Mouse (Mus musculus): ENCODE data around the gene Fat1. TPM values are rescaled to one million over a fixed set of nuclear protein-coding genes. Genes with fewer than 3 reads are reported as not detected.
A peak's percentile ranks its signal among the peaks of the same experiment; 100 is the strongest.

Fat1 gene
- total and polyA plus RNA-seq, 2 experiments from 2014 or later = 10.5 to 89.5 TPM

- 5% methylated on average over 29 of the region's 29 CpGs for WGBS
- Histone ChIP-seq H3K9ac (replicated peaks; ENCODE audit: low read length) (peak within 1 kb of the TSS; percentile 17; the same call in 1 of the 2 replicates), H3K9me3 (ENCODE audit: low read length) (no peaks in the 10 kb centered on the region)
Measured at GRCm38 (mm10) chr8:45068759-45069386, 133.6 kb downstream of the Fat1 start, which contains the start of gene Mtnr1a. Gene Mtnr1a, plus strand, starts transcription at chr8:45069137.

GRCm38 (mm10) chr8:45070949-45071348 is 135.7 kb downstream of the Fat1 start:
- H3K4me2 ChIP-seq (ENCODE audit: low read depth, low read length) = no peak overlapping the region
- no peaks in the 10 kb centered on the region for H3K4me1 ChIP-seq (ENCODE audit: insufficient read depth, low read length)
- H3K9ac ChIP-seq (replicated peaks; ENCODE audit: low read length) = no peak overlapping the region
- H3K27ac ChIP-seq = no peak overlapping the region
- ATAC-seq = no peak
- no peaks in the 10 kb centered on the region for H3K36me3 ChIP-seq (ENCODE audit: insufficient read depth, low read length)
- WGBS = 92% methylated on average over 8 of the region's 8 CpGs
- no peaks in the 10 kb centered on the region for H3K27me3 ChIP-seq (ENCODE audit: insufficient read depth, low read length)
- no peaks in the 10 kb centered on the region for H3K9me3 ChIP-seq (ENCODE audit: low read length)
- TF ChIP-seq CTCF (IDR thresholded peaks at IDR 0.05; ENCODE audit: low read depth) = no peak
- no peak overlapping the region for H3K4me3 ChIP-seq (ENCODE audit: low read length)
- no peak for DNase-seq (ENCODE audit: low spot score)

More at GRCm38 (mm10) chr8:45068759-45069386, 133.6 kb downstream of the Fat1 start, which contains the start of gene Mtnr1a:
- H3K36me3 ChIP-seq (ENCODE audit: insufficient read depth, low read length) = no peaks in the 10 kb centered on the region
- H3K4me3 ChIP-seq (ENCODE audit: low read length) = peak within 1 kb of the TSS; percentile 35
- H3K27ac ChIP-seq = no peak within 1 kb of the TSS
- peak within 1 kb of the TSS; percentile 83 for H3K4me2 ChIP-seq (ENCODE audit: low read depth, low read length)
- TF ChIP-seq CTCF (IDR thresholded peaks at IDR 0.05; ENCODE audit: low read depth) = peak; percentile 100
- ATAC-seq (peak; percentile 94), DNase-seq (ENCODE audit: low spot score) (peak; percentile 93)
- no peaks in the 10 kb centered on the region for H3K27me3 ChIP-seq (ENCODE audit: insufficient read depth, low read length)
- no peaks in the 10 kb centered on the region for H3K4me1 ChIP-seq (ENCODE audit: insufficient read depth, low read length)

GRCm38 (mm10) chr8:45080850-45081249 is 145.6 kb downstream of the Fat1 start:
- Histone ChIP-seq H3K36me3 (ENCODE audit: insufficient read depth, low read length) (no peaks in the 10 kb centered on the region), H3K27me3 (ENCODE audit: insufficient read depth, low read length) (no peaks in the 10 kb centered on the region), H3K9ac (replicated peaks; ENCODE audit: low read length) (no peak overlapping the region), H3K4me3 (ENCODE audit: low read length) (no peak overlapping the region), H3K9me3 (ENCODE audit: low read length) (no peaks in the 10 kb centered on the region), H3K27ac (no peak overlapping the region), H3K4me2 (ENCODE audit: low read depth, low read length) (no peak overlapping the region), H3K4me1 (ENCODE audit: insufficient read depth, low read length) (no peaks in the 10 kb centered on the region)
- no peak for TF ChIP-seq CTCF (IDR thresholded peaks at IDR 0.05; ENCODE audit: low read depth)
- no peak for DNase-seq (ENCODE audit: low spot score)
- ATAC-seq = no peak
- 88% methylated on average over 3 of the region's 3 CpGs for WGBS

DNA sequence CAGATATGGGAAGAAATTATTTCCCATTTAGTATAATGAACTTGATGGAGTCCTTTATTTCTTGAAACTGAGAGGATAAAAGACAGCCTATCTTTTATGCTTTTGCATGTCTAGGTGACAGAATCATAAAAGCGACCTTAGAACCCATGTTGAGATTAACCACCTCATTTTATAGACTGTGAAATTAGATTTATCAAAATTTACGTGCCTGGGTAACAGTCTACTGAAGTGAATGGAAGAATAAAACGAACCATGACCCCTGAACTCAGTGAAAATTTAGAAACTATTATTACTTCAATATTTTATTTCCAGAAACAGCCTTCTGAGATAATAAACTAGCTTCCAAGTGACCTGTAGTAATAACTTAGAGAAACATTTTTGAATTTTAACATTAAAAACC is 158.4 kb downstream of the Fat1 start:
- H3K9ac ChIP-seq (replicated peaks; ENCODE audit: low read length) = no peak overlapping the region
- TF ChIP-seq CTCF (IDR thresholded peaks at IDR 0.05; ENCODE audit: low read depth) = no peak
- ATAC-seq = no peak
- DNase-seq (ENCODE audit: low spot score) = no peak
- H3K9me3 ChIP-seq (ENCODE audit: low read length) = no peaks in the 10 kb centered on the region
- H3K27ac ChIP-seq = no peak overlapping the region
- no peak overlapping the region for H3K4me3 ChIP-seq (ENCODE audit: low read length)
- no peak overlapping the region for H3K4me2 ChIP-seq (ENCODE audit: low read depth, low read length)
- no peaks in the 10 kb centered on the region for H3K27me3 ChIP-seq (ENCODE audit: insufficient read depth, low read length)
- no peaks in the 10 kb centered on the region for H3K4me1 ChIP-seq (ENCODE audit: insufficient read depth, low read length)
- WGBS = 70% methylated on average over 3 of the region's 3 CpGs
- H3K36me3 ChIP-seq (ENCODE audit: insufficient read depth, low read length) = no peaks in the 10 kb centered on the region

Other genes with a start within 250 kb of the Fat1 start
- gene Mtnr1a, start 133.7 kb downstream of the Fat1 start, total RNA-seq (2014; rRNA removed) = 0.16 and 1.7 TPM in 2 replicates
- 0.15 and 0.26 TPM in 2 replicates for gene Mtnr1a, start 133.7 kb downstream of the Fat1 start, polyA plus RNA-seq (2015; fragmentation: Nextera tagmentation; extraction: Ambion mirVana)